Mouse (Mus musculus): Measurements from ENCODE around the gene Prune2. TPM values are rescaled to one million over a fixed set of nuclear protein-coding genes. Genes with fewer than 3 reads are reported as not detected.

The Prune2 gene
- polyA plus RNA-seq, 1 experiment = 17.0 TPM

GRCm38 (mm10) chr19:17064421-17064820, 108.5 kb downstream of the Prune2 start:
- no peak for TF ChIP-seq CEBPB (IDR thresholded peaks at IDR 0.05; ENCODE audit: low read depth)
- TF ChIP-seq USF1 (IDR thresholded peaks at IDR 0.05; ENCODE audit: low read depth) = no peak
- no peak for TF ChIP-seq CTCF (IDR thresholded peaks at IDR 0.05; ENCODE audit: control insufficient read depth, insufficient read depth, insufficient read length)
- TF ChIP-seq FOSL1 (IDR thresholded peaks at IDR 0.05; ENCODE audit: insufficient read depth, low read length, poor library complexity, severe bottlenecking) = no peak
- TF ChIP-seq MYOD1 (IDR thresholded peaks at IDR 0.05; ENCODE audit: control insufficient read depth, insufficient read length, low read depth) = no peak
- no peak for TF ChIP-seq MYOG (IDR thresholded peaks at IDR 0.05; ENCODE audit: control insufficient read depth, extremely low read depth, insufficient read length)
- TF ChIP-seq MAX (IDR thresholded peaks at IDR 0.05) = no peak
- H3K79me3 ChIP-seq (ENCODE audit: low read depth) = no peaks in the 10 kb centered on the region
- H3ac ChIP-seq (ENCODE audit: control insufficient read depth, insufficient read length, low read depth) = no peak overlapping the region
- no peaks in the 10 kb centered on the region for H3K79me2 ChIP-seq (ENCODE audit: control insufficient read depth, insufficient read depth)
- peaks cover 19% of the 10 kb centered on the region for H3K36me3 ChIP-seq (ENCODE audit: control insufficient read depth, insufficient read depth)
- no peak overlapping the region for H3K4me3 ChIP-seq (ENCODE audit: insufficient read depth, poor library complexity, severe bottlenecking)
- no peaks in the 10 kb centered on the region for H3K27me3 ChIP-seq (ENCODE audit: control insufficient read depth, insufficient read depth, insufficient read length)

DNA sequence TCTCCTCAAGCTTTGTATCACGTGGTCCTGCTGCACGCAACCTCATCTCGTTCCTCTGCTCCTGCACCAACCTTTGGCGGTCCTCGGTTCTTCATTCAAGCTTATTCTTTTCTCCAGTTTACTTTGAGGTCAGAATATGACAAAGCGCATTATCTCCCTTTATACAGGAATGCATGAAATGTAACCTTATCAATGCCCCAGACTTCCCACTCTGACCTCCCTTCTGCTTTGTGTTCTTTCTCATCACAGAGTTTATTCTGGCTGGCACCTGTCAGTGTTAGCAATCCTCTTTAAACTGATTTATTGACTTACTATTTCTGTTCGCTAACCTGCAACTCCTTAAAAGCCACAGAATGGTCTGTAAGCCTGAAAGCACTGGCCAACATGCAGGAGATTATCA, 113.1 kb downstream of the Prune2 start:
- TF ChIP-seq CEBPB (IDR thresholded peaks at IDR 0.05; ENCODE audit: low read depth) (no peak), MYOG (IDR thresholded peaks at IDR 0.05; ENCODE audit: control insufficient read depth, extremely low read depth, insufficient read length) (no peak), MYOD1 (IDR thresholded peaks at IDR 0.05; ENCODE audit: control insufficient read depth, insufficient read length, low read depth) (no peak), MAX (IDR thresholded peaks at IDR 0.05) (no peak), USF1 (IDR thresholded peaks at IDR 0.05; ENCODE audit: low read depth) (no peak), FOSL1 (IDR thresholded peaks at IDR 0.05; ENCODE audit: insufficient read depth, low read length, poor library complexity, severe bottlenecking) (no peak), CTCF (IDR thresholded peaks at IDR 0.05; ENCODE audit: control insufficient read depth, insufficient read depth, insufficient read length) (no peak)
- Histone ChIP-seq H3K27me3 (ENCODE audit: control insufficient read depth, insufficient read depth, insufficient read length) (no peaks in the 10 kb centered on the region), H3ac (ENCODE audit: control insufficient read depth, insufficient read length, low read depth) (no peak overlapping the region), H3K79me2 (ENCODE audit: control insufficient read depth, insufficient read depth) (no peaks in the 10 kb centered on the region), H3K79me3 (ENCODE audit: low read depth) (no peaks in the 10 kb centered on the region), H3K4me3 (ENCODE audit: insufficient read depth, poor library complexity, severe bottlenecking) (no peak overlapping the region), H3K36me3 (ENCODE audit: control insufficient read depth, insufficient read depth) (peaks cover 17% of the 10 kb centered on the region)

DNA sequence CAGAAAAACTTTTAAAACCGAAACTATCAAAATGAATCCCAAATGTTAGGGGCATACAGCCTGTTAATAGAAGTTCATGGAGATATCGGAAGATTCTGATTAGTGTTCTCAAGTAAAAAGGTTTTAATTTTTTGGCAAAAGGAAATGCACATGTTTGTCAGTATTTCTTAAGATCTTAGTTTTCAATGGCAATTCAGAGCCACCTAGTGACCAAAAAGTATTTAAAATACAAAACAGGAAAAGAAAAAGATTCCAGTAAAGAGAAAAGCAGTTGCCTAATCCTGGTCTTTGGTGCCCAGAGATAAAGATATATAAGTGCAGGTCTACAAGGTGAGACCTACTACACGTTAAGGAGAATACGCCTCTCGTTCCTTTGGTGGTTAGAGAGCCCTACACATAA, 115.3 kb downstream of the Prune2 start:
- Histone ChIP-seq H3K27me3 (ENCODE audit: control insufficient read depth, insufficient read depth, insufficient read length) (no peaks in the 10 kb centered on the region), H3K36me3 (ENCODE audit: control insufficient read depth, insufficient read depth) (peaks cover 18% of the 10 kb centered on the region), H3K79me3 (ENCODE audit: low read depth) (no peaks in the 10 kb centered on the region), H3ac (ENCODE audit: control insufficient read depth, insufficient read length, low read depth) (no peak overlapping the region), H3K79me2 (ENCODE audit: control insufficient read depth, insufficient read depth) (no peaks in the 10 kb centered on the region), H3K4me3 (ENCODE audit: insufficient read depth, poor library complexity, severe bottlenecking) (no peak overlapping the region)
- no peak for TF ChIP-seq FOSL1 (IDR thresholded peaks at IDR 0.05; ENCODE audit: insufficient read depth, low read length, poor library complexity, severe bottlenecking)
- no peak for TF ChIP-seq MYOD1 (IDR thresholded peaks at IDR 0.05; ENCODE audit: control insufficient read depth, insufficient read length, low read depth)
- no peak for TF ChIP-seq CTCF (IDR thresholded peaks at IDR 0.05; ENCODE audit: control insufficient read depth, insufficient read depth, insufficient read length)
- no peak for TF ChIP-seq MAX (IDR thresholded peaks at IDR 0.05)
- no peak for TF ChIP-seq USF1 (IDR thresholded peaks at IDR 0.05; ENCODE audit: low read depth)
- no peak for TF ChIP-seq CEBPB (IDR thresholded peaks at IDR 0.05; ENCODE audit: low read depth)
- TF ChIP-seq MYOG (IDR thresholded peaks at IDR 0.05; ENCODE audit: control insufficient read depth, extremely low read depth, insufficient read length) = no peak

GRCm38 (mm10) chr19:17072245-17072644, 116.3 kb downstream of the Prune2 start:
- no peak overlapping the region for H3ac ChIP-seq (ENCODE audit: control insufficient read depth, insufficient read length, low read depth)
- no peaks in the 10 kb centered on the region for H3K79me3 ChIP-seq (ENCODE audit: low read depth)
- H3K36me3 ChIP-seq (ENCODE audit: control insufficient read depth, insufficient read depth) = peaks cover 21% of the 10 kb centered on the region
- H3K4me3 ChIP-seq (ENCODE audit: insufficient read depth, poor library complexity, severe bottlenecking) = no peak overlapping the region
- H3K27me3 ChIP-seq (ENCODE audit: control insufficient read depth, insufficient read depth, insufficient read length) = no peaks in the 10 kb centered on the region
- TF ChIP-seq FOSL1 (IDR thresholded peaks at IDR 0.05; ENCODE audit: insufficient read depth, low read length, poor library complexity, severe bottlenecking) (no peak), MYOD1 (IDR thresholded peaks at IDR 0.05; ENCODE audit: control insufficient read depth, insufficient read length, low read depth) (no peak), MYOG (IDR thresholded peaks at IDR 0.05; ENCODE audit: control insufficient read depth, extremely low read depth, insufficient read length) (no peak), MAX (IDR thresholded peaks at IDR 0.05) (no peak), CEBPB (IDR thresholded peaks at IDR 0.05; ENCODE audit: low read depth) (no peak), CTCF (IDR thresholded peaks at IDR 0.05; ENCODE audit: control insufficient read depth, insufficient read depth, insufficient read length) (no peak), USF1 (IDR thresholded peaks at IDR 0.05; ENCODE audit: low read depth) (no peak)
- no peaks in the 10 kb centered on the region for H3K79me2 ChIP-seq (ENCODE audit: control insufficient read depth, insufficient read depth)

DNA sequence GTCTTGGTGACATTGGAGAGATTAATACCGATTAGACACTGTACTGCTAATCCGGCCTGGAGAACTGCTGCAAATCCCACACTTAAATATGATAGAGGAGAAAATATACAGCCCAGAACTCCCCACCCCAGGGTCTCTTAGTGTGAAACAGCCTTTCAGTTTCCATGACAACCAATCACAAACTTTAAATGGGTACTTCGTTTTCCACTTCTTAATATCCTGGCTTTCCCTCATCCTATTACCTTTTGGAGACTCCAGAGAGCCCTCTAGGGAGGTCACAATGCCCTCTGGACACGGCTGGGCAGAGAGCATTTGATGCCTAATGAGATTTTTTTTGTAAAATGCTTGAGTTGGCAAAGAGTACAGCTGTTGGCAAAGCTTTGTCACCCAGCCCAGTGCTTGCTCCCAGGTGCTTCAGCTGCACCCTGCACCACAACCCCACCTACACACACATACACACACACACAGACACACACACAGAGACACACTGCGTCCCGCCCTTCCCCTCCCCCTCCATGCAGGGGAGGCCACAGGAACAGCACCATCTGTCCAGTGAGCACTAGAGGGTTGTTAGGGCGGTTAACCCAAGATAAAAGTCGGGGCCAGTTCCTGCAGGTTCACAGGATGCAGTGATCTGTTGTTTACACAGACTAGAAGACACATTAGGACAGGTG, 122.9 kb downstream of the Prune2 start:
- Histone ChIP-seq H3K79me3 (ENCODE audit: low read depth) (no peaks in the 10 kb centered on the region), H3K27me3 (ENCODE audit: control insufficient read depth, insufficient read depth, insufficient read length) (no peaks in the 10 kb centered on the region), H3K4me3 (ENCODE audit: insufficient read depth, poor library complexity, severe bottlenecking) (no peak overlapping the region), H3K36me3 (ENCODE audit: control insufficient read depth, insufficient read depth) (peaks cover 14% of the 10 kb centered on the region), H3K79me2 (ENCODE audit: control insufficient read depth, insufficient read depth) (no peaks in the 10 kb centered on the region), H3ac (ENCODE audit: control insufficient read depth, insufficient read length, low read depth) (no peak overlapping the region)
- TF ChIP-seq MYOD1 (IDR thresholded peaks at IDR 0.05; ENCODE audit: control insufficient read depth, insufficient read length, low read depth) (no peak), CEBPB (IDR thresholded peaks at IDR 0.05; ENCODE audit: low read depth) (no peak), MAX (IDR thresholded peaks at IDR 0.05) (no peak), USF1 (IDR thresholded peaks at IDR 0.05; ENCODE audit: low read depth) (no peak), FOSL1 (IDR thresholded peaks at IDR 0.05; ENCODE audit: insufficient read depth, low read length, poor library complexity, severe bottlenecking) (no peak), MYOG (IDR thresholded peaks at IDR 0.05; ENCODE audit: control insufficient read depth, extremely low read depth, insufficient read length) (no peak), CTCF (IDR thresholded peaks at IDR 0.05; ENCODE audit: control insufficient read depth, insufficient read depth, insufficient read length) (no peak)
